Mouse (Mus musculus): Measurements from ENCODE around the gene Iqcc.

Iqcc gene

DNA sequence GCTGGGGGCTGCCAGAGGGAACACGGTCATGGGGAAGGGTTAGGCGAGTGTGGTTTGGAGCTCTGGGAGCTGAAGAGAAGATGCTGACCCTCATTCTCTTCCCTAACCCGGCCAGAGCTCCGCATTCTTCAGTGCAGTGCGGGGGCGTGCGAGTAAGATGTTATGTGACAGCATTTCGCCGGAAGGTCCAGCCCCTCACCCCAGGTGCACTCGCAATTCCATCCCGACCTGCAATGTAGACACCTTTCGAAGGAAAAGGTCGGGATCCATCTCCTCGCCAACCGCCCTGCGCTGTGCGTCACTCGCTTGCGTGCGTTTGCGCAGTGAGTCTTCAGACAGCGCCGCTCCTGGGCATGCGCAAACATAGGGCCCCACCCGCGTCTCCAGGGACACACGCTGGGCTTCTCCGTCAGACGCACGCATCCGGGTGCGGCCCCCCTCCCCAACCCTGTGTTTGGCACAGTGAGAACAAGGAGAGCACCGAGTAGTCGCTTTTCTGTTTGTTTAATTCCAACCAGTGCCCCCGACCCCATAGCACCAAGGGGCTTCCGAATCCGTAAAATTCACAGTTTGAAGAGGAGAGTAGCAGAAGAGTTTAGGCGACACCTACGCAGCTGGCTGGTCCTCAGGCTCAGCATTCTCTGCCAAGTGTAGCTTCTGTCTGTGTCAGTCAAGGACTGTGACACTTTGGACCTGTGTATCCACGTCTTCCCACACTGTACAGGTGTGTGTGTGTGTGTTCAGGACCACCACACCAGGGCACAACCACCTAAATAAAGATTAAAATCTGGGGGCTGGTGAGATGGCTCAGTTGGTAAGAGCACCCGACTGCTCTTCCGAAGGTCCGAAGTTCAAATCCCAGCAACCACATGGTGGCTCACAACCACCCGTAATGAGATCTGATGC, at the start of gene Iqcc:
Gene Iqcc, minus strand, starts transcription at position 314 of the 906 bp plus-strand sequence.
- peak; percentile 94 for DNase-seq (ENCODE audit: low read depth, low spot score)

DNA sequence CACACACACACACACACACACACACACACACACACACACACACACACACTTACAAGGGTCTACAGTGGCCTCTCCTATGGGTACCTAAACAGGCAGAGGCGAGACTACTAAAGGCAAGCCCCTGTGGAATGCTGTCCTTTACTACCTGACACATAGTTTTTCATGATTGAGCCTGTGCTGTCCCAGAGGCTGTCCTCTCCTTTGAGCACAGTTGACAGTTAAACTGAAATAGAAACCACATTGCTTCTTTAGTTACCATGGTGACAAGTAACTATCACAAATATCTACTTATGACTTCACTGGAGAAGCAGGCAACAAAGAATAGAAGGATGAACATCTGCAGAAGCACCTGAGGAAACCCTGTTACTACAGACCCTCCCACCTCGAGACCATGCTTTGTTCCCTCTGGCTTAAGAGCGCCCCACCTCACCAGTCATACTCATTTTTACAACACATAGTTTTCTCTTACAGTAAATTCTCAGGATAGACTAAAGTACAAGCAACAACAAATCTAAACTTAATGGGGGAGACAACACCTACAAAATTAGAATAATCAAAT, 43.4 kb upstream of the Iqcc start:
- DNase-seq (ENCODE audit: low read depth, low spot score), result no peak

DNA sequence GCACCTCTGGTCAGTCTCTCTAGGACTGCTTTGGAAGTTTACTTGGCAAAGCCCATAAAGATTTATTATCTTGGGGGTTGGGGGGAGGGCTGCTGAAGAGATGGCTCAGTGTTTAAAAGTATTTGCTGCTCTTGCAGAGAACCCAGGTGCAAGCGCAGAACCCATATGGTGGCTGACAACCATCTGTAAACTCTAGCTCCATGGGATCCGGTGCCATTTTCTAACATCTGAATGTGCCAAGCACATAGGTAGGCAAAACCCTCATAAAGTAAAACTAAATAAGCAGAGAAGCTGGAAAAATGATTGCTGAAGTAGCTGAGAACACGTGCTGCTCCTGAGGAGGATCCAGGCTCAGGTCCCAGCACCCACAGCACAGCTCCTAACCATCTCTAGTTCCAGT, 42.7 kb upstream of the Iqcc start:
- DNase-seq (ENCODE audit: low read depth, low spot score), result no peak

GRCm38 (mm10) chr4:129654770-129655169, 35.9 kb upstream of the Iqcc start:
- DNase-seq (ENCODE audit: low read depth, low spot score), result no peak

DNA sequence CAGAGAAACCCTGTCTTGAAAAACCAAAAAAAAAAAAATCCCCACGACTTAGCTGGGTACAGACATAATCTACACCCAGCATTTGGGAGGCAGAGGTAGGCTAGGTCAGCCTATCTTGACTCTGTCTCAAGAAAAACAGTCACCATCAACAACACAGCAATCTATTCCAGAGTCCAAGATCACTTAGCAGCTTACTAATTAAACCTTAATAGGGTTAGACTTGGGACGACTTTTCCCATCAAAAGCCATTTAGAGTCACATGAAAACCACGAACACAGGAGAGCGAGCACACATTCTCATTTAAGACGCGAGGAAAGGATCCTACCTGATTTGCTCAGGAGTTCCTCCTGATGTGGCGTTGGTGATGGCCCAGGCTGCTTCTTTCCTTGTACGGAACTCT, 31.5 kb upstream of the Iqcc start:
- no peak for DNase-seq (ENCODE audit: low read depth, low spot score)

DNA sequence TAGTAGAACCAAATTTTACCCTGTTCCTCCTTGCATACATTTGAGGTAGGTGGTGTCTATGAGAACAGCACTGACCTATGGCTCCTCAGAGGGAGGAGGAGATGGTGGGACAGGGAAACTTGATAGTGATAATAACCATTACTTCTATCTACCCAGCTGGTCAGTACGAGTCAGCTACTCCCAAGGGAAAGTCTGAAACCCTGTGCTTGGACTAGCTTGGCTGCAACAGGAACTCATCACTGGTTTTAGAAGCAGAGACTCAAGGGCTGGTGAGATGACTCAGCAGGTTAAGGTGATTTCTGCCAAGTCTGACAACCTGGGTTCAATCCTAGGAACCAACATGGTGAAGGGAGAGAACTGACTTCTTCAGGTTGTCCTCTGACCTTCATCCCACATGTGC, 29.8 kb upstream of the Iqcc start:
- DNase-seq (ENCODE audit: low read depth, low spot score), result no peak

DNA sequence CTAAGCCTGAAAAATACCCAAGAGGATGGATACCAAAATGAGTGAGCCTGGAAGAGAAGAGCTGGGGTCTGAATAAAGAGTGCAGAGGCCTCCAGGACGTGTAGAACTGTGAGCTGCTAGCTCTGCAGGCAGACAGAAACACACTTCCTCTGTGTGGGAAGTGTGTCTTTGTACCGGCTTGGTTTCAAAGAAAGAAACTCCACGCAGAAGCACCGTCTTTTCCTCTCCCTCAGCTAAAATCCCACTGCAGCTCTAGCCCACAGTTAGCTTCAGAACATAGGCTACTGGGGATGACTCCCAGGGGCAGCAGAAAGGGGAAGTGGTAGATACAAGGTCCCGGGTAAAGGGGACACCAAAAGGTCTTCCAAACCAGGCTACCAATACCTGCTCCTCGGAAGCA, 26.3 kb upstream of the Iqcc start:
- no peak for DNase-seq (ENCODE audit: low read depth, low spot score)

GRCm38 (mm10) chr4:129641756-129642155, 22.9 kb upstream of the Iqcc start:
- DNase-seq (ENCODE audit: low read depth, low spot score), result peak; percentile 50

- DNase-seq (ENCODE audit: low read depth, low spot score), result peak; percentile 99
Measured at GRCm38 (mm10) chr4:129640638-129641467, 22.0 kb upstream of the Iqcc start, which contains the start of gene Txlna. Gene Txlna (minus strand): TSS chr4:129641065.

GRCm38 (mm10) chr4:129640101-129640637, 21.3 kb upstream of the Iqcc start:
- DNase-seq (ENCODE audit: low read depth, low spot score), result peak; percentile 25

DNA sequence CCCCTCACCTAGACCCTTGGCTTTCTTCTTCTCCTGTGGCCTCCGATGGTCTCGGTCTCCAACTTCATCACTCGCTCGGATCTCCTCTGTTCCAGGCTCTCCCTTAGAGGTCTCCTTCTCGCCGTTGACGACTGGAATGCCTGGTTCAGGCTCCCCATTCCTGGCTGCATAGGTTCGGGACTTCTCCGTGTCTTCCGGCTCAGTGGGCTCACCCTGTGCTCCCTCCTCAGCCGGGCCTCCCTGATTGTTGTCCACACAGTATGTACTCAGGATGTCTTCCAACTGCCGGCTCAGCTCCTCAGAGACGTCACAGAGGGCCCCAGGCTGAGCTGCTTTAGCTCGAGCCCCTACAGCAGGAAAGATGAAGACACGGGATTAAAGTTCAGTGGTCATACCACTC, 20.3 kb upstream of the Iqcc start:
- DNase-seq (ENCODE audit: low read depth, low spot score), result no peak

DNA sequence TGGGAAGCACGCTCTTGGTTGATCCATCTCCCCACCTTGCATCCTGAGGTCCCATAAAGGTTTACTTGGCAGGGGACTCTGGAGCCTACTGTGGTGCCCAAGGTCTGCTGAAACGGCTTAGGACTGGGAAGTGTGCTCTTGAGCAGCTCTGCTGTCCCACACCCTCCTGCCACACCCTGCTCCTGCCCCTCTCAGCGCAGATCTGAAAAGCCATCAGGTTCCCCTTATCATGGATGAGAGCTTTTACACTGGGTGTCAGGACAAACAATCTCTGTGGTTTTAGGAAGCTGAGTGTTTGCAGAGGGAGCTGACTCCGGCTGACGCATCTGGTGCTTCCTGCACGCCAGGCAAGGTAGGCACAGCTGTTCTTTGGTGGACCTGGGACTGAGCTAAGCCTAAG, 15.0 kb upstream of the Iqcc start:
- DNase-seq (ENCODE audit: low read depth, low spot score), result no peak

GRCm38 (mm10) chr4:129631867-129632266, 13.0 kb upstream of the Iqcc start:
- DNase-seq (ENCODE audit: low read depth, low spot score), result no peak

DNA sequence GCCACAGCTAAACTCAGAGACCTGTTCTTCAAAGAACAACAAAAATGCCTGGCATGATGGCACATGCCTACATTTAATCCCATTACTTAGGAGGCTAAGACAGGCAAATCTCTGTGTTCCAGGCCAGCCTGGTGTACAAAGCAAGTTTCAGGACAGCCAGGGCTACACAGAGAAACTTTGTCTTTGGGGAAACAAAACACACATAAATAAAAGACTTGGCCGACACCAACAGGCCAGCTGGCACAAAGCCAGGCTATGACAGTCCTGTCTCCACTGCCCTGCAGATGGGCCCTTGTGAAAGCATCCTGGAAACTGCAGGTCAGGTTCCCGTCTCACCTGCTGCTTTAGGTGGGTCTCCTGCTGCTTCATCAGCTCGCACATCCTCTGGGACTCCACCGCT, 12.0 kb upstream of the Iqcc start:
- no peak for DNase-seq (ENCODE audit: low read depth, low spot score)

GRCm38 (mm10) chr4:129626035-129626434, 7.1 kb upstream of the Iqcc start:
- no peak for DNase-seq (ENCODE audit: low read depth, low spot score)

GRCm38 (mm10) chr4:129625496-129625895, 6.6 kb upstream of the Iqcc start:
- DNase-seq (ENCODE audit: low read depth, low spot score), result no peak

DNA sequence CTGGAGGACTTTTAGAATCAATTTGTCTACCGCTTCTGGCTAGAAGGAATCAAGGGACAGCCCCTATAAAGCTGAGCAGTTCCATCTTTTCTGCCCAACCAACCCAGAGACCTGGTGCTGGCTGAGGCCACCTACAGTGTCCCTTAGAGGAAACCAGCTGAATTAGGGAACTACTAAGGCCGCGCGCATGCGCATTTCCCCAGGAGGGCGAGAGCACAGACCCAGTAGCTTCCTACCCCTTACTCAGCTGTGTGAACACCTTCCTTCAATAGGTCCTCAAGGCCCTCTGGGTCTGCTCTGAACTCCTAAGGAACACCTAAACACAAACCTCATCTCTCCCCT, 6.1 kb upstream of the Iqcc start:
- DNase-seq (ENCODE audit: low read depth, low spot score), result no peak

DNA sequence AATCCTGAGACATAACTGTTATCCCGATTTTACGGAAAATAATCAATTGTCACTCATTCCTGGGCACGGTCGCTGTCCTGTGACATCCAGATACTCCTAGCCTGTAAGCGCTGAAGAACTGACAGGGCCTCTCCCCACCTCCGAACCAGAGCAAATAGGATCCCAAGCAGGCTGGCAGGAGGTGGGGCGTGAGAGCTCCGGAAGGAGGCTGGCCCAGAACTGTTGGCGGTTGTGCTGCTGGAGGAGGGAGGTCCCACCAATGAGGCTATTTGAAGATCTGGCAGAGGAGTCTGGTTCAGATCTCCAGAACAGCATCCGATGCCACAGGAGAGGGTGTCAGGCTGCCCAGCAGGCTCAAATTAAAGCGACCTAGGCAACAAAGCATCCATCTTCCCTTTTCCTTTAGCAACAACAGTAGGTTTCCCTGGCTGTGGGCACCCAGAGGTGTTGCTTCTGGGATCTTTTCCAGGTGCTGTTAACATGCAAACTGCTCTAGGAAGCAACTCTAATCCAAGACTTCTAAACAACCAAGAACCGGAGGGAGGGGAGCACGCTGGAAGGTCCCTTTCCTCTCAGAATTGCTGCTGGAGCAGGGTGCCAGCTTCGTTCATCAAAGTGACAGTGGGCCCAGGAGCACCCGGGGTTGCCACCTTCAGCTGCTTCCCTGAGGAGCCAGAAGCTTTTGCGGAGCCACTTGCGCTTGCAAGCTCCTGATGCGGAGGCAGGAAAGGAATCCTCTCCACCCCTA, 5.6 kb upstream of the Iqcc start:
- DNase-seq (ENCODE audit: low read depth, low spot score), result peak; percentile 90

DNA sequence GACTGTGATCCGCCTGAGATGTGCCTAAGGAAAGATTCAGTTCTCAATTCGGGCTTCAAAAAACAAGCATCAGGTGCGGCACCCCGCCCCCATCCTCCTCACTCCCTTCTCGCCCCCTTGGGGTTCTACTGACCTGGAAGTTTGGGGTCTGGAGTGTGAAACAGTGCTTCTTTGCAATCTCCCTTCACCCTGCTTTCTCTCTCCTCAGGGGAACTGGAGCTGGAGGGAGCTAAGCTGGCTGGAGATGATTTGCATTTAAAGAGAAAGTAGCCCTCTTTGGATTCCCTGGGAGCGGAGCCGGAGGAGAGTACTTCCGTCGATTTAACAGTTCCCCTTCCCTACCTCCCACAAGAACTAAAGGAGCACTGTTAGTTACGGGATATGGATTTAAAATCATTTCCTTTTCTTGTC, 4.8 kb upstream of the Iqcc start, which contains the start of gene Ccdc28b:
Gene Ccdc28b, minus strand, starts transcription at position 267 of the 411 bp plus-strand sequence.
- DNase-seq (ENCODE audit: low read depth, low spot score), result peak; percentile 41

- DNase-seq (ENCODE audit: low read depth, low spot score), result no peak
Measured at GRCm38 (mm10) chr4:129622803-129623535, 4.1 kb upstream of the Iqcc start.
